Mouse (Mus musculus): ENCODE measurements around the gene Synj2bp.
"Not testable (repeated sequence)": the region's sequence is repeated elsewhere in the genome, so short reads cannot be mapped to it uniquely, and the experiment has no call there.

DNA sequence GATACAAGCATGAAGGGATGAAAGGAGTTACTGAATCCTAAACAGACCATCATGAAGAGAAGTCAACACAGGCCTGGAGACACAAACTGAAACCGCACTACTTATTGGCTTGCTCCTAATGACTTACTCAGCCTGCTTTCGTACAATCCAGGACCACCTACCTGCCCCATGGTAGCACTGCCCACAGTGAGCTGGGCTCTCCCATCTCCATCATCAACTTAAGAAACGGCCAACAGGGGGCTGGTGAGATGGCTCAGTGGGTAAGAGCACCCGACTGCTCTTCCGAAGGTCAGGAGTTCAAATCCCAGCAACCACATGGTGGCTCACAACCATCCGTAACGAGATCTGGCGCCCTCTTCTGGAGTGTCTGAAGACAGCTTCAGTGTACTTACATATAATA, 2.1 kb downstream of the Synj2bp start:
- not testable (repeated sequence) for TF ChIP-seq ZNF384 (IDR thresholded peaks at IDR 0.05; ENCODE audit: low read depth, low read length); HCFC1 (IDR thresholded peaks at IDR 0.05; ENCODE audit: borderline replicate concordance, insufficient read depth, low read length); CHD2 (IDR thresholded peaks at IDR 0.05; ENCODE audit: low read depth, low read length); ZC3H11A (IDR thresholded peaks at IDR 0.05; ENCODE audit: borderline replicate concordance, low read depth, low read length); MAFK (IDR thresholded peaks at IDR 0.05; ENCODE audit: insufficient read depth, low read depth, low read length)
